12 mouse cellular contexts compared by ENCODE assay signal in the genomic region with DNA sequence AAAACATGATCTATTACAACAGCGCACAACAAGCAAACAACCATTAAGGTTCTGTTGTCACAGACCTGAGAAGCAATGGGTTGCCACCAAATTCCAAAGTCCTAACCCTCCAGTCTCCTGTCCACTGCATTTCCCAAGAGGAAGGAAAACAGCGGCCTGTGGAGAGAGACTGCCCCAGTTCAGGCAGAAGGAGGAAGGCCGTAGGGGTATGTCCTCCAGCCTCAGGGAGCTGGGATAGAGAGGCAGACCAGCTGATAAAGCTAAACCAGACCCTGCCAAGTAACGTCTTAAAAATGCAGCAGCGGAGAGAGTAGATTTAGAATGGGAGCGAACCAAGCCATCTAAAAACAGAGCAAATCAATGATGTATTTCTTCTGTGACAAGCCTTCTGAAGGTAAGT. TPM values are rescaled to one million over a fixed set of nuclear protein-coding genes. Genes with fewer than 3 reads are reported as not detected.
DNase-seq lines count a peak whose midpoint lies in the region; ATAC-seq lines count a peak whose summit lies in the region.
"Had no signal": no experiment of that assay in that cellular context is flagged by ENCODE, and none has a peak within 500 bp of the region (broad histone marks: within the 10 kb centered on the region; RNA-seq: fewer than 3 reads in every experiment).

No protein-coding gene starts in this region.

- peak; percentile 93 for DNase-seq in heart, adult 11 months
- DNase-seq in heart, postnatal 4 days, result no peak
- DNase-seq in lung, postnatal 25 days (ENCODE audit: low spot score), result no peak
- peak; percentile 27 to 32 for DNase-seq in heart, postnatal 10 days
- DNase-seq in urinary bladder, postnatal 25 days (ENCODE audit: low spot score), result no peak
- no peak for DNase-seq in thymus, postnatal 10 days (ENCODE audit: low spot score in 2 of 2)

- no peak overlapping the region for H3K4me2 ChIP-seq in lung, embryonic 15.5 days
- no peak overlapping the region for H3K4me2 ChIP-seq in stomach, embryonic 14.5 days (replicated peaks; ENCODE audit: low read depth, low read length)
- H3K4me2 ChIP-seq: hindbrain, embryonic 13.5 days; liver, embryonic 15.5 days had no signal

- no peaks in the 10 kb centered on the region for H3K9me3 ChIP-seq in lung, embryonic 15.5 days
- no peaks in the 10 kb centered on the region for H3K9me3 ChIP-seq in stomach, embryonic 14.5 days (ENCODE audit: control insufficient read depth, low read depth, low read length)
- H3K9me3 ChIP-seq: hindbrain, embryonic 13.5 days; liver, embryonic 15.5 days had no signal

- no peaks in the 10 kb centered on the region for H3K36me3 ChIP-seq in lung, embryonic 15.5 days
- no peaks in the 10 kb centered on the region for H3K36me3 ChIP-seq in stomach, embryonic 14.5 days (ENCODE audit: control insufficient read depth, insufficient read depth, low read length)
- H3K36me3 ChIP-seq: hindbrain, embryonic 13.5 days; liver, embryonic 15.5 days had no signal

- H3K4me1 ChIP-seq in lung, embryonic 15.5 days, result peaks cover 49% of the 10 kb centered on the region
- H3K4me1 ChIP-seq in stomach, embryonic 14.5 days (ENCODE audit: control insufficient read depth, insufficient read depth, low read length), result peaks cover 33% of the 10 kb centered on the region

- H3K27me3 ChIP-seq in lung, embryonic 15.5 days, result no peaks in the 10 kb centered on the region
- H3K27me3 ChIP-seq in stomach, embryonic 14.5 days (ENCODE audit: control insufficient read depth, insufficient read depth, low read length), result no peaks in the 10 kb centered on the region
- H3K27me3 ChIP-seq: hindbrain, embryonic 13.5 days had no signal

- WGBS in lung, embryonic 15.5 days, result 57% methylated on average over 6 of the region's 6 CpGs
- WGBS in stomach, embryonic 14.5 days, result 55% methylated on average over 6 of the region's 6 CpGs

- no peak overlapping the region for H3K4me3 ChIP-seq in lung, embryonic 15.5 days
- H3K4me3 ChIP-seq in stomach, embryonic 14.5 days (ENCODE audit: low read depth, low read length), result no peak overlapping the region
- H3K4me3 ChIP-seq: hindbrain, embryonic 13.5 days; liver, embryonic 15.5 days had no signal

- no peak for ATAC-seq in lung, embryonic 15.5 days (ENCODE audit: borderline replicate concordance, extremely low read depth, low FRiP score, low TSS enrichment)
- ATAC-seq in stomach, embryonic 14.5 days (ENCODE audit: insufficient number of reproducible peaks, insufficient read depth, low FRiP score, low read depth), result no peak

- H3K27ac ChIP-seq in lung, embryonic 15.5 days, result peak overlapping the region; percentile 94
- peak overlapping the region; percentile 93 for H3K27ac ChIP-seq in stomach, embryonic 14.5 days (ENCODE audit: low read length)
- H3K27ac ChIP-seq: hindbrain, embryonic 13.5 days had no signal

- intact Hi-C loops in heart, postnatal 10 days (cut with DNase I), result loop anchor here (5.0 kb wide), 1 partner anchor 267 kb away; a partner anchor contains a TSS

- H3K9ac ChIP-seq in lung, embryonic 15.5 days, result no peak overlapping the region
- no peak overlapping the region for H3K9ac ChIP-seq in stomach, embryonic 14.5 days (replicated peaks; ENCODE audit: low read depth, low read length)
- H3K9ac ChIP-seq: hindbrain, embryonic 13.5 days; liver, embryonic 15.5 days had no signal

RNA-seq across cellular contexts. Expression of a gene that starts 44.8 kb away (rescaled TPM):
- under 1 TPM in 1 of 2 experiments, not detected in 1; 0.10 TPM for total RNA-seq in heart, postnatal 4 days (2021)
- 1.5 and 1.7 TPM in 2 replicates for polyA plus RNA-seq in lung, embryonic 15.5 days (2015; fragmentation: Nextera tagmentation; extraction: Ambion mirVana)
- under 1 TPM in 1 of 2 experiments, not detected in 1; 0.07 TPM for total RNA-seq in heart, postnatal 10 days (2021)
- 1.4 and 1.5 TPM in 2 replicates for polyA plus RNA-seq in stomach, embryonic 14.5 days (2014; fragmentation: Nextera tagmentation; extraction: Ambion mirVana)
- total RNA-seq: MEL had no signal
- polyA plus RNA-seq: hindbrain, embryonic 13.5 days; midbrain, postnatal 0 days had no signal

Comparison
In these comparisons a context has a peak if more than half of its experiments do, and no peak if none do; other contexts are left out.
1. DNase-seq: peak in heart, adult 11 months (single experiment) and heart, postnatal 10 days (2 of 2); none in heart, postnatal 4 days (single experiment), lung, postnatal 25 days (single experiment), urinary bladder, postnatal 25 days (single experiment) and thymus, postnatal 10 days (0 of 2).